Mouse (Mus musculus) testis, adult 2 months (tissue): ENCODE measurements around the gene Itgb2l.

Experiments used
- CTCF ChIP-seq: fragments of 200-500 bp; IDR thresholded peaks from 2 replicates; pipeline ENCODE4 v1.5.1; 2012; ENCODE audit warnings: low read depth, mild to moderate bottlenecking, inconsistent platforms, low read length, moderate library complexity; ENCODE audit not compliant: control insufficient read depth, insufficient read depth, insufficient replicate concordance
- POLR2A ChIP-seq: fragments of 200-500 bp; IDR thresholded peaks from 2 replicates; pipeline ENCODE4 v1.6.1; 2012; ENCODE audit warnings: low read depth, mild to moderate bottlenecking, inconsistent platforms, low read length, moderate library complexity; ENCODE audit not compliant: control insufficient read depth

- TF ChIP-seq POLR2A: no peak
- no peak for TF ChIP-seq CTCF
Observed at GRCm38 (mm10) chr16:96388481-96388880, 54.9 kb downstream of the Itgb2l start.
